Mouse (Mus musculus) liver, embryonic 16.5 days (tissue): ENCODE measurements around the gene Rapgef5. TPM values are rescaled to one million over a fixed set of nuclear protein-coding genes. Genes with fewer than 3 reads are reported as not detected.

ENCODE experiments used
- ATAC-seq: fragments of 200-750 bp; cut with Nextera tagmentation; 2 replicates; pipeline ENCODE4 v1.8.0; 2017; ENCODE audit warnings: low read depth, mild to moderate bottlenecking, moderate number of reproducible peaks, moderate library complexity
- H3K27ac ChIP-seq: fragments of 300-500 bp; sonication (generic); 2 replicates; pipeline ENCODE4 v1.5.1; 2014; ENCODE audit warnings: mild to moderate bottlenecking, low read length
- H3K27me3 ChIP-seq: fragments of 300-500 bp; sonication (generic); 2 replicates; pipeline ENCODE4 v1.6.1; 2014; ENCODE audit warnings: low read depth, low read length, mixed read lengths; ENCODE audit not compliant: control insufficient read depth, insufficient read depth
- H3K36me3 ChIP-seq: fragments of 300-500 bp; sonication (generic); 2 replicates; pipeline ENCODE4 v1.6.1; 2014; ENCODE audit warnings: mild to moderate bottlenecking; ENCODE audit not compliant: control insufficient read depth, insufficient read depth
- H3K4me1 ChIP-seq: fragments of 300-500 bp; sonication (generic); 2 replicates; pipeline ENCODE4 v1.6.1; 2014; ENCODE audit warnings: low read depth, low read length, mixed read lengths; ENCODE audit not compliant: control insufficient read depth
- H3K4me2 ChIP-seq: fragments of 300-500 bp; sonication (generic); 2 replicates; pipeline ENCODE4 v1.6.1; 2014; ENCODE audit warnings: low read depth, low read length, mixed read lengths
- H3K4me3 ChIP-seq: fragments of 300-500 bp; sonication (generic); 2 replicates; pipeline ENCODE4 v1.5.1; 2014; ENCODE audit warnings: low read depth, mild to moderate bottlenecking, low read length
- H3K9ac ChIP-seq: fragments of 300-500 bp; sonication (generic); 2 replicates; pipeline ENCODE4 v1.6.1; 2014; ENCODE audit warnings: low read depth, low read length
- H3K9me3 ChIP-seq: fragments of 300-500 bp; sonication (generic); replicated peaks from 2 replicates; pipeline ENCODE4 v1.6.1; 2016; ENCODE audit warnings: low read length; ENCODE audit not compliant: control insufficient read depth
- WGBS: fragments of 180-500 bp; shearing (Covaris S2); extraction: QIAGEN DNeasy Blood & Tissue Kit; methylation state at CpG from one replicate; pipeline ENCODE4 v1.1.7; 2014; ENCODE audit not compliant: insufficient replicate concordance; 5-methylcytosine and 5-hydroxymethylcytosine counted together
- polyA plus RNA-seq: library from polyadenylated mRNA; unstranded; fragments of >200 nt; fragmentation: Nextera tagmentation; extraction: Ambion mirVana; gene quantifications from 2 replicates; pipeline ENCODE4 v1.2.1, GENCODE M21; 2015

Rapgef5 gene
- 1.4 and 2.2 TPM in 2 replicates for polyA plus RNA-seq

- H3K27ac ChIP-seq, result no peak within 1 kb of the TSS
Observed at GRCm38 (mm10) chr12:117516179-117516578, at the start of gene Rapgef5. Gene Rapgef5 (plus strand): TSS chr12:117516479.

DNA sequence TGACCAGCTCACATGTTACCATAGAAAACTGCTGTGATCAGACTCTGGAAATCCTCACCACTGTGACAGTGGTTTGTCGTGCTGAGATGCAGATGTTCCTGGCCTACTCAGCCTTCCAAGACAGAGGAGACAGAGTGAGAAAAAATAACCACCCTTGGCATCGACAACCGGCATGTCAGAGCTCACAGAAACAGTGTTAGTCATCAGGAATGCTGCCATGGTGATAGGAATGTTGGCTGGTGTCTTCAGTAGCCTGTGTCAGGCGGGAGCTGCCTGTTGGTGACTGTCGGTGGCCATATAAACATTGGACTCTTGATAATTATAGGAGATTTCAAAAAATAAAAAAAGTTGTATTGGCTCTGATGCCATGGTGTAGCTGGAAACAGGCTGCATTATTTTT, 48.0 kb upstream of the Rapgef5 start:
- no peaks in the 10 kb centered on the region for H3K4me1 ChIP-seq
- H3K4me3 ChIP-seq, result no peak overlapping the region
- H3K9ac ChIP-seq, result no peak overlapping the region
- H3K36me3 ChIP-seq, result no peaks in the 10 kb centered on the region
- no peaks in the 10 kb centered on the region for H3K27me3 ChIP-seq
- no peak overlapping the region for H3K4me2 ChIP-seq
- no peak overlapping the region for H3K27ac ChIP-seq
- no peaks in the 10 kb centered on the region for H3K9me3 ChIP-seq
- ATAC-seq, result no peak
- WGBS, result 59% methylated on average over 5 of the region's 5 CpGs

More at GRCm38 (mm10) chr12:117516179-117516578, at the start of gene Rapgef5:
- no peak within 1 kb of the TSS for H3K9ac ChIP-seq
- no peak within 1 kb of the TSS for H3K4me3 ChIP-seq
- peaks cover 3% of the 10 kb centered on the region for H3K27me3 ChIP-seq
- no peaks in the 10 kb centered on the region for H3K36me3 ChIP-seq
- no peaks in the 10 kb centered on the region for H3K9me3 ChIP-seq
- H3K4me1 ChIP-seq, result no peaks in the 10 kb centered on the region
- WGBS, result 80% methylated on average over 2 of the region's 2 CpGs
- H3K4me2 ChIP-seq, result no peak within 1 kb of the TSS
- ATAC-seq, result no peak

DNA sequence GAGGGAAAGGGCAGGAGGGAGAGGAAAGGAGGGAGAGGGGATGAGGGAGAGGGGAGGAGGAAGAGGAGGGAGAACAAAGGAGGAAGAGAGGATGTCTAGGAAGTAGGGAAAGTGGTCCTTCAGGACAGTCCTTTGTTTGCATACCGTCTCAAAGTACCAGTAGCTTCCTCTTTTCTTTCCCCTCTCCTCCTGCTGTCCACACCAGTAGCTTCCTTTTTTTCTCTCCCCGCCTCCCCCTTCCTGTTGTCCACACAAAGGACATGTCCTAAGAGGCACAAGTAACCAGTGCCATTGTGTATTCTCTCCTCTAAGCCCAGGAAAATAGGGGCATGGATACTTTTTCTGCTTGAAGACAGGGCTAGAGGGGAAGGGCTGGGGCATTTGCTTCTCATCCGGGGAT, 37.3 kb upstream of the Rapgef5 start:
- H3K9me3 ChIP-seq, result no peaks in the 10 kb centered on the region
- H3K4me1 ChIP-seq, result no peaks in the 10 kb centered on the region
- ATAC-seq, result peak; percentile 37; the same call in 1 of the 2 replicates
- H3K27me3 ChIP-seq, result no peaks in the 10 kb centered on the region
- H3K36me3 ChIP-seq, result no peaks in the 10 kb centered on the region
- H3K27ac ChIP-seq, result no peak overlapping the region
- no peak overlapping the region for H3K4me3 ChIP-seq
- no peak overlapping the region for H3K9ac ChIP-seq
- H3K4me2 ChIP-seq, result no peak overlapping the region
- 6% methylated on average over 3 of the region's 3 CpGs for WGBS

- H3K4me3 ChIP-seq, result no peak overlapping the region
- 13% methylated on average over 7 of the region's 7 CpGs for WGBS
- ATAC-seq, result 0 out of 2 replicates have a peak, but pooled peaks have one; percentile 21
- no peaks in the 10 kb centered on the region for H3K36me3 ChIP-seq
- no peaks in the 10 kb centered on the region for H3K9me3 ChIP-seq
- no peak overlapping the region for H3K4me2 ChIP-seq
- H3K9ac ChIP-seq, result no peak overlapping the region
- no peak overlapping the region for H3K27ac ChIP-seq
- no peaks in the 10 kb centered on the region for H3K4me1 ChIP-seq
- H3K27me3 ChIP-seq, result no peaks in the 10 kb centered on the region
Observed at GRCm38 (mm10) chr12:117479680-117480079, 36.6 kb upstream of the Rapgef5 start.

- Histone ChIP-seq H3K27me3 (no peaks in the 10 kb centered on the region), H3K9me3 (no peaks in the 10 kb centered on the region), H3K27ac (no peak overlapping the region), H3K9ac (no peak overlapping the region), H3K4me3 (no peak overlapping the region), H3K4me1 (no peaks in the 10 kb centered on the region), H3K4me2 (no peak overlapping the region), H3K36me3 (no peaks in the 10 kb centered on the region)
- WGBS, result 54% methylated on average over 3 of the region's 3 CpGs
- no peak for ATAC-seq
Observed at GRCm38 (mm10) chr12:117480958-117481357, 35.3 kb upstream of the Rapgef5 start.

DNA sequence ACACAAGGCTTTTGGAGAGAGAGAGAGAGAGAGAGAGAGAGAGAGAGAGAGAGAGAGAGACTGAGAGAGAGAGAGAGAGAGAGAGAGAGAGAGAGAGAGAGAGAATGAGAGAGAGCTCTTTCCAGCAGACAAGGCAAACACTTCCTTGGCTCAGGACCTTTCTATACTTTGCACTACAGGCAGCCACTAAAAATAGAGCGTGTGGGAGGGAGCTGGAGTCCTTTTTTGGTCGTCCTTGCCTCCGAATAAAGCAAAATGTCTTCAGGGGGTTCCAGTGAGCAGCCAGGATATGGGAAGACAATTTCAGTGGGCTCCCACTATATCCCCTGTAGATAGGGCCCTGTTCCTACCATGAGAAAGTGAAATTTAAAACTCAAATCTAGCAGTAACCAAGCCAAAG, 33.6 kb upstream of the Rapgef5 start:
- ATAC-seq, result no peak
- WGBS, result 16% methylated on average over 3 of the region's 3 CpGs
- H3K4me3 ChIP-seq, result no peak overlapping the region

DNA sequence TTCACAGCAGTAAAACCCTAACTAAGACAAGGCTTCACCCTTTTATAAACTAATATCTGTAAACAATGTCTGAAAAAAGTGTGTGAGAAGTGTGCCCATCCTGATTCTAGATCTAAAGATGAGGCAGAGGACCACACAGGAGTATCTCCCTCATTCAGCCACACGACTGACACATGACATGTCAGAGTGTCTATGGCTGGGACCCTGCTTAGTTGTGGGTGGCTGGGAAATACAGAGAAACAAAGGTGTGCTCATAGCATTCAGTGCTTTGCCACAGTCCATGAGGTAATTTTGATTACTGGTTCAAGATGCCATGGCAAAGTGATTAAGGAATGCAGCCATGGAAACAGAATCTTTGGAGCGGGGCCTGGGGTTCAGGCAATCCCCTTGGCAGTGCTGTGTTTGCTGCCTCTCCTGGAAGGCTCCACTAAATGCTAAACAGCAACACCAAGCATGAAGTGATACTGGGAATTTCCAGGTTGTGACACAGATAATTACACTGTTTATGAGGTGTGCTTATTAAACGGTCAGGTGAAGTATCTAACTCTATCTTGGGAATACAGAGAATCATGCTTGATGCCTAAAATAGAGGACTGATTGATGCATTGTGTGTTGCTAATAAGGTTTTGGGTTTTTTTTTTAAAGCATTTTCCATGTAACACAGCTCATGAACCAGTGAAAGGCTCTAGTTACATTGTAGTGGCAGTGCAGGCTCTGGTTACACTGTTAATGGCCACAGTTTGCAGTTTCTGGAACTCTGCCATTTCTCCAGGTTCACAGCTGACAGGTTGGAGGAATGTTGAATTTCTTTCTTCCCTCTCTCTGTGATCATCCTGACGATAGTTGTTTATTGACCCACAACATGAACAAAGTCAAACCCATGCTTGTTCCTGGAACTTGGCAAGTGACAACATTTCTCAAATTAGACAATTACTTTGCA, 29.9 kb upstream of the Rapgef5 start:
- Histone ChIP-seq H3K9ac (no peak overlapping the region), H3K4me2 (no peak overlapping the region), H3K27ac (no peak overlapping the region), H3K9me3 (no peaks in the 10 kb centered on the region), H3K27me3 (no peaks in the 10 kb centered on the region), H3K4me1 (no peaks in the 10 kb centered on the region), H3K4me3 (no peak overlapping the region), H3K36me3 (no peaks in the 10 kb centered on the region)
- ATAC-seq, result no peak
- WGBS, result 57% methylated on average over 4 of the region's 4 CpGs

More for the DNA sequence above, 33.6 kb upstream of the Rapgef5 start:
- Histone ChIP-seq H3K9ac (no peak overlapping the region), H3K4me2 (no peak overlapping the region), H3K4me1 (no peaks in the 10 kb centered on the region), H3K27me3 (no peaks in the 10 kb centered on the region), H3K36me3 (no peaks in the 10 kb centered on the region), H3K27ac (no peak overlapping the region), H3K9me3 (no peaks in the 10 kb centered on the region)

GRCm38 (mm10) chr12:117496501-117497176, 19.6 kb upstream of the Rapgef5 start:
- H3K9ac ChIP-seq, result no peak overlapping the region

DNA sequence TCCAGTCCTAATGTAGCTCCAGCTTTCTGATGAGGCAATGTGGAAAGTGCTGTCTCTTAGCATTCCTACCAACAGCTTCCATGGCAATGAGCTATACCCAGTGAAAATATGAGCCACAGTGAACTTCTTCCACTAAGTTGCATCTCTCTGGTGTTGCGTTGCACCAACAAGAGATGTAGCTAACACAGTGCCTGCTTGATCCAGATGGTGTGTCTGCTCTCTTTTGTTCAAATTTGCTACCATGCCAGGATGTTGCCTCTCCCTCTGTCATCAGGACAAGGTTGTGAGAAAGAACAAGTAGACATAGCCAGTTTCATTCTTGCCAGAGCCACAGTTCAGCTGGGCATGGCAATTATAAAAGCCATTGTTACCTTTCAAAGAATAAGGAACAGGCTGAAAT, 18.9 kb upstream of the Rapgef5 start:
- WGBS, result 63% methylated on average over 1 of the region's 1 CpGs
- no peak overlapping the region for H3K4me3 ChIP-seq

More at GRCm38 (mm10) chr12:117496501-117497176, 19.6 kb upstream of the Rapgef5 start:
- Histone ChIP-seq H3K27me3 (no peaks in the 10 kb centered on the region), H3K4me2 (no peak overlapping the region), H3K9me3 (no peaks in the 10 kb centered on the region), H3K27ac (no peak overlapping the region), H3K4me1 (no peaks in the 10 kb centered on the region), H3K36me3 (no peaks in the 10 kb centered on the region), H3K4me3 (no peak overlapping the region)
- WGBS, result 33% methylated on average over 3 of the region's 3 CpGs
- no peak for ATAC-seq

More for the DNA sequence above, 18.9 kb upstream of the Rapgef5 start:
- Histone ChIP-seq H3K27me3 (no peaks in the 10 kb centered on the region), H3K4me1 (no peaks in the 10 kb centered on the region), H3K9ac (no peak overlapping the region), H3K36me3 (no peaks in the 10 kb centered on the region), H3K9me3 (no peaks in the 10 kb centered on the region), H3K27ac (no peak overlapping the region), H3K4me2 (no peak overlapping the region)
- ATAC-seq, result no peak
